Mouse (Mus musculus): Measurements from ENCODE around the gene Daxx. TPM values are rescaled to one million over a fixed set of nuclear protein-coding genes. Genes with fewer than 3 reads are reported as not detected.
A peak's percentile ranks its signal among the peaks of the same experiment; 100 is the strongest.
"Not testable (repeated sequence)": the region's sequence is repeated elsewhere in the genome, so short reads cannot be mapped to it uniquely, and the experiment has no call there.

Daxx gene
- polyA plus RNA-seq, 1 experiment from 2014 or later = 51.0 TPM

GRCm38 (mm10) chr17:33940206-33940805 is 31.1 kb downstream of the Daxx start, which contains the start of the genes Pfdn6 and Wdr46:
Pfdn6 (minus strand) TSS chr17:33940343.
Wdr46 (plus strand) TSS chr17:33940660.
- peaks cover 55% of the 10 kb centered on the region for H3K36me3 ChIP-seq
- peak within 1 kb of the TSS; percentile 89 for H3K4me3 ChIP-seq
- H3K4me1 ChIP-seq (replicated peaks) = peaks cover 24% of the 10 kb centered on the region
- H3K9me3 ChIP-seq = no peaks in the 10 kb centered on the region
- ATAC-seq (ENCODE audit: low read depth) = peak; percentile 88
- no peaks in the 10 kb centered on the region for H3K27me3 ChIP-seq
- H3K9ac ChIP-seq = peak within 1 kb of the TSS; percentile 88
- under 1% methylated on average over 36 of the region's 36 CpGs for WGBS
- peak within 1 kb of the TSS; percentile 98 for H3K4me2 ChIP-seq
- H3K27ac ChIP-seq (replicated peaks) = no peak within 1 kb of the TSS

- WGBS = 3% methylated on average over 26 of the region's 26 CpGs
- peaks cover 55% of the 10 kb centered on the region for H3K36me3 ChIP-seq
Observed at GRCm38 (mm10) chr17:33940981-33941380, 31.8 kb downstream of the Daxx start.

DNA sequence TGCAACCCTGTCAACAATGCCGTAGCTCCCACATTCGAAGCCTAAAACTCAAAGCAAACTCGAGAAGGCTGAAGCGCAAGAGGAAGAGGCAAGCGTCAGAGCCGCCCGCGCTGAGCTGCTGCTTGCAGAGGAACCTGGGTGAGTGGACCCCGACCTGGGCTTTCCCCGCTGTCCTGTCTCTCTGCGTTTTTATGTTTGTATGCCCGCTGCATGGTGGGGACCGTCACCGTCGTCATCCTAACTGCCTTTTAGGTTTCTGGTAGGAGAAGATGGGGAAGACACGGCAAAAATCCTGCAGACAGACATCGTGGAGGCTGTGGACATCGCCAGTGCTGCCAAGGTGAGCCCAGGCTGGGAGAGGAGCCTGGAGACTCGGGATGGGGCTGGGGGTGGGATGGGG is 32.2 kb downstream of the Daxx start:
- H3K9ac ChIP-seq = peak overlapping the region; percentile 88
- no peaks in the 10 kb centered on the region for H3K9me3 ChIP-seq
- H3K4me1 ChIP-seq (replicated peaks) = peaks cover 24% of the 10 kb centered on the region
- H3K4me2 ChIP-seq = peak overlapping the region; percentile 98
- H3K27ac ChIP-seq (replicated peaks) = no peak overlapping the region
- H3K36me3 ChIP-seq = peaks cover 58% of the 10 kb centered on the region
- no peaks in the 10 kb centered on the region for H3K27me3 ChIP-seq
- ATAC-seq (ENCODE audit: low read depth) = no peak
- WGBS = 60% methylated on average over 19 of the region's 19 CpGs
- peak overlapping the region; percentile 89 for H3K4me3 ChIP-seq

More at GRCm38 (mm10) chr17:33940981-33941380, 31.8 kb downstream of the Daxx start:
- peak overlapping the region; percentile 89 for H3K4me3 ChIP-seq
- H3K27ac ChIP-seq (replicated peaks) = no peak overlapping the region
- H3K9me3 ChIP-seq = no peaks in the 10 kb centered on the region
- H3K27me3 ChIP-seq = no peaks in the 10 kb centered on the region
- peaks cover 24% of the 10 kb centered on the region for H3K4me1 ChIP-seq (replicated peaks)
- peak; percentile 13 for ATAC-seq (ENCODE audit: low read depth)
- H3K4me2 ChIP-seq = peak overlapping the region; percentile 98
- H3K9ac ChIP-seq = peak overlapping the region; percentile 88

GRCm38 (mm10) chr17:33943454-33943853 is 34.2 kb downstream of the Daxx start:
- H3K9ac ChIP-seq = no peak overlapping the region
- no peak overlapping the region for H3K27ac ChIP-seq (replicated peaks)
- ATAC-seq (ENCODE audit: low read depth) = no peak
- H3K36me3 ChIP-seq = peaks cover 60% of the 10 kb centered on the region
- H3K4me2 ChIP-seq = no peak overlapping the region
- 93% methylated on average over 15 of the region's 15 CpGs for WGBS
- peaks cover 28% of the 10 kb centered on the region for H3K4me1 ChIP-seq (replicated peaks)
- H3K27me3 ChIP-seq = no peaks in the 10 kb centered on the region
- no peaks in the 10 kb centered on the region for H3K9me3 ChIP-seq
- no peak overlapping the region for H3K4me3 ChIP-seq

GRCm38 (mm10) chr17:33947430-33948089 is 38.3 kb downstream of the Daxx start:
- peaks cover 82% of the 10 kb centered on the region for H3K36me3 ChIP-seq
- H3K27me3 ChIP-seq = no peaks in the 10 kb centered on the region
- no peaks in the 10 kb centered on the region for H3K9me3 ChIP-seq
- H3K4me3 ChIP-seq = no peak overlapping the region
- H3K9ac ChIP-seq = no peak overlapping the region
- WGBS = 93% methylated on average over 10 of the region's 10 CpGs
- H3K4me2 ChIP-seq = no peak overlapping the region
- H3K27ac ChIP-seq (replicated peaks) = no peak overlapping the region
- no peak for ATAC-seq (ENCODE audit: low read depth)
- H3K4me1 ChIP-seq (replicated peaks) = peaks cover 45% of the 10 kb centered on the region

GRCm38 (mm10) chr17:33948090-33948904 is 39.1 kb downstream of the Daxx start:
- H3K4me1 ChIP-seq (replicated peaks) = peaks cover 52% of the 10 kb centered on the region
- H3K4me2 ChIP-seq = no peak overlapping the region
- no peak for ATAC-seq (ENCODE audit: low read depth)
- no peaks in the 10 kb centered on the region for H3K27me3 ChIP-seq
- H3K36me3 ChIP-seq = peaks cover 85% of the 10 kb centered on the region
- no peaks in the 10 kb centered on the region for H3K9me3 ChIP-seq
- 91% methylated on average over 22 of the region's 22 CpGs for WGBS
- no peak overlapping the region for H3K27ac ChIP-seq (replicated peaks)
- no peak overlapping the region for H3K4me3 ChIP-seq
- no peak overlapping the region for H3K9ac ChIP-seq

DNA sequence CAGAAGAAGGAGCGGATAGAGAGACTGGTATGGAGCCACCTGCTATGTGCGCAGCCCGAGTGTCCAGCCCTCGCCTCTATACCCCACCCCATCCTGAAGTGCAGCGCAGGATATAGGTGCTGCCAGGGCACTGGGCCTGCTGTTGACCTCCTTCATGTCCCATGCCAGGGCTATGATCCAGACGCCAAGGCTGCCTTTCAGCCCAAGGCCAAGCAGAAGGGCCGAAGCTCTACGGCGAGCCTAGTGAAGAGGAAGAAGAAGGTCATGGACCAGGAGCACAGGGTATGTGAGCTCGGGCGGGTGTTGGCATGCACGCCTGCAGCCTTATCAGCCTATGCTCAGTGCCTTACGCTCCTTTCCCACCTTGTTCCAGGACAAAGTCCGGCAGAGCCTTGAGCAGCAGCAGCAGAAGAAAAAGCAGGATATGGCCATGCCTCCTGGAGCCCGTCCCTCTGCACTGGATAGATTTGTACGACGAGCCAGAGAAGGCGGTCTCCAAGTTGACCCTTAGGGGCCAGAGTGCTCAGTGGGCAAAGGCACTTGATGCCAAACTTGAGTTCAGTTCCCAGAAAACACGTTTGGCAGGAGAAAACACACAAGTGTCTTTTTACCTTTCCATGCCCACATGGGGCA is 39.8 kb downstream of the Daxx start:
- H3K4me3 ChIP-seq = no peak overlapping the region
- 0 out of 2 replicates have a peak overlapping the region, but pooled peaks have one; percentile 76 for H3K9ac ChIP-seq
- no peak overlapping the region for H3K4me2 ChIP-seq
- H3K27me3 ChIP-seq = no peaks in the 10 kb centered on the region
- no peak overlapping the region for H3K27ac ChIP-seq (replicated peaks)
- H3K4me1 ChIP-seq (replicated peaks) = peaks cover 60% of the 10 kb centered on the region
- WGBS = 90% methylated on average over 19 of the region's 19 CpGs
- no peaks in the 10 kb centered on the region for H3K9me3 ChIP-seq
- no peak for ATAC-seq (ENCODE audit: low read depth)
- H3K36me3 ChIP-seq = peaks cover 85% of the 10 kb centered on the region

DNA sequence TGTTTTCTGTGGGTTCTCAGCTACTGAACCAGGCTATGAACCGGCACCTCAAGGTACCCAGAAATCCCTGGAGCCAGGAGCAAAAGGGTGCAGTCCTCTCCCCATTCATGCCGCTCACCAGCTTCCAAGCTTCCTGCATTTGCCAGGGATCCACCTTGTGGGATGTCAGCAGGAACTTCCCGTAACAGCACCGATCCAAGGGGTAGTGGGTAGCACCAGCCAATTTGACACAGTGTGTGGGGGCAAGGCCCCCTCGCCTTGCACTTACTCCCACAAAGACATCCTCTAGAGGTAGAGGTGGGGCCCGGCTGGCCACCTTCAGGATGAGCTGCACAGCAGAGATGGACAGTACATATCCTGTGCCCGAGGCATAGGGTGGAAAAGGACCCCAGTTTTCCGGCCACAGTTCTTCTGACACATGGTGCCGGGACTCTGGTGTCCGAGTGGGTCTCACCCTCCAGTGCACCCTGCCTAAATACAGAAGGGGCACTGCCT is 41.0 kb downstream of the Daxx start:
- Histone ChIP-seq H3K4me1 (replicated peaks) (peaks cover 68% of the 10 kb centered on the region), H3K36me3 (peaks cover 79% of the 10 kb centered on the region), H3K4me2 (peak overlapping the region; percentile 93), H3K9me3 (no peaks in the 10 kb centered on the region), H3K27me3 (no peaks in the 10 kb centered on the region), H3K27ac (replicated peaks) (peak overlapping the region; percentile 94), H3K9ac (peak overlapping the region; percentile 76), H3K4me3 (peak overlapping the region; percentile 54)
- no peak for ATAC-seq (ENCODE audit: low read depth)
- WGBS = 79% methylated on average over 10 of the region's 10 CpGs

DNA sequence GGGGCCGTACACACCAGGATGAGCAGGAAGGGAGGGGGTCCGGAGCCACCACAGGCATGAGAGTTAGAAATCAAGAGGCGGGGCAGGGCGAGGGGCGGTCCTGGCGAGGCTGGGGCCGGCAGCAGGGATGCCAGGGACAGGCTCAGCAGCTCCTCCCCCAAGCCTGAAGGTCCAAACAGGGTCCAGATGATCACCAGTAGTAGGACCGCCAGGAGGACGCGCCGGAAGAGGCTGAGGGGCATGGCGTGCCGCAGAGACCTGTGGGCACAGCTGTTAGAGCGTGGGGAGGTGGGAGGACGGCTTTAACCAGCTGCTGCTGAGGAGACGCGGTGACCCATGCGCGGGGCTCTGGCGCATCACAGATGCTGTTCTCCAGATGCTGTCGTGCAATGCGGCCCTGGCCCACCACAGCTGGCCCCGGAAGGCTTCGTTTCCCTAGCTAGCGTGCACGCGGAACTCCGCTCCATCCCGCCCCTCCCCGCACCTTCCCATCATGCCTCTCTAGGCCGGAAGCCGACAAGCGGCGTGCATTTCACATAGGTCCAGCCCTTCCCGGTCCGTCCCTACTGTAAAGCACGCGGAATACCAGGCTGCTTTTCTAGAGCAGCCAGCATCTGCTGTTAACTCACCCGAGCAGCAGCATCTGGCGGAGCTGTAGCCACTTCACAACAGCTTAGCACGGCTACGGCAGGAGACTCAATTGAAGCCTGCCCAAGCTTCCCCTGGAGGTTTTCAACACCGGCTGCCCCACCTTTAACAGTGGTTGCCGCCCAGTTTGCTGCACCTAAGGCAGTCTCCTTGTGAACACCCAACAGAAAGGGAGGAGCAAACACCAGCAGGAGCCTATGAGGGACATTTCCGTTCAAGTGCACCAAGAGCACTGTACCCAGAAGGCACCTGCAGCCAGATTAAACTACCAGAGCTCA is 42.1 kb downstream of the Daxx start, which contains the start of gene B3galt4:
Gene B3galt4 (minus strand): TSS at position 468 of the 926 bp plus-strand sequence.
- H3K4me3 ChIP-seq = peak within 1 kb of the TSS; percentile 54
- peaks cover 68% of the 10 kb centered on the region for H3K36me3 ChIP-seq
- no peaks in the 10 kb centered on the region for H3K27me3 ChIP-seq
- peak within 1 kb of the TSS; percentile 94 for H3K27ac ChIP-seq (replicated peaks)
- H3K4me1 ChIP-seq (replicated peaks) = peaks cover 69% of the 10 kb centered on the region
- peak within 1 kb of the TSS; percentile 76 for H3K9ac ChIP-seq
- no peaks in the 10 kb centered on the region for H3K9me3 ChIP-seq
- ATAC-seq (ENCODE audit: low read depth) = peak; percentile 73
- 1% methylated on average over 45 of the region's 45 CpGs for WGBS
- H3K4me2 ChIP-seq = peak within 1 kb of the TSS; percentile 93

GRCm38 (mm10) chr17:33952015-33952414 is 42.8 kb downstream of the Daxx start:
- not testable (repeated sequence) for ATAC-seq (ENCODE audit: low read depth); H3K9me3 ChIP-seq; H3K27me3 ChIP-seq
- peak overlapping the region; percentile 76 for H3K9ac ChIP-seq
- peak overlapping the region; percentile 94 for H3K27ac ChIP-seq (replicated peaks)
- H3K4me2 ChIP-seq = peak overlapping the region; percentile 93
- peaks cover 62% of the 10 kb centered on the region for H3K36me3 ChIP-seq
- 72% methylated on average over 13 of the region's 13 CpGs for WGBS
- H3K4me3 ChIP-seq = peak overlapping the region; percentile 54
- H3K4me1 ChIP-seq (replicated peaks) = peaks cover 76% of the 10 kb centered on the region

Measured in neural tube, embryonic 13.5 days (tissue).